Mouse (Mus musculus): ENCODE data around the gene Opn4. TPM values are rescaled to one million over a fixed set of nuclear protein-coding genes. Genes with fewer than 3 reads are reported as not detected.
A peak's percentile ranks its signal among the peaks of the same experiment; 100 is the strongest.

Opn4 gene
- polyA plus RNA-seq, 1 experiment from 2014 or later, result 4.3 TPM

DNA sequence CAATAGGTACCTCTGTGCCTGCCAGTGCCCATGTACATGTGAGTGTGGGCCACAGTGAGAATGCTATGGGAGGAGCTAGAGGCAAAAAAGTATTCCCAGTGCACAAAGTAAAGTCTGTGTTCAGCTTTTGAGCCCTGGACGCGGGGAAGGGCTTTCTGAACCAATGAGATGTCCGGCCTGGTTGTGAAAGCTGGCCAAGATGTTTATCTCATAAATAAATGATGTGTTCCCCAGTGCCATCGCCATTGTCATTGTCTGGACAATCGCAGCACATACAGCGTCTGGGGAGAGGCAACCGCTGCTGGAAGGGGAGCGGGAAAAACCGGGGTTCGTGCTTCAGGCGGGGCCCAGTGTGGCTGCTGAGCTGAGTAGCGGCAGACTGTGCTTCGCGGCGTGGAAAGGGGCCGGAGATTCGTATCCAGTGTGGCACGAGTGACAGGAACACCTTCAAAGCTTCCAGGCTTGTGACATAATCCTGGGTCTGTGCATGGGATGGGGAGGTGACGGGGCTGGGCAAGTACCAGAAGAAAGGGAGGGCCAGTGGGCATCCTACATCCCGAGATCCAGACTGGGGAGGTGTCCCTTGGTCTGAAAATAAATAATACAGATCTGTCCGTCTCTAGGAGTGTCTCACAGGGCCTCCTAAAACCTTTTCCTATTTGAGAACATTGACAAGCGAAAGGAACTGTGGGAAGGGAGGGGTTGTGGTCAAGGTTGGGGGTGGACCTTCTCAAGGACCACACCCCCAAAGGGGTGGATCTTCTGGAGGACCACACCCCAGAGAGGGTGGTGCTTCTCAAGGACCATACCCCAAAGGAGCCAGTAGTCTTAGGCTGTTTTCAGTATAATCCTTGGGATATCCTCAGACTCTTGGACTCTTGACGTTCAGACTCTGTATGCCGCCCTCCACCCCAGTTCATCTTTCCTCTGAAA is 8.9 kb downstream of the Opn4 start:
- Histone ChIP-seq H3K9ac (no peak overlapping the region), H3K4me2 (peak overlapping the region; percentile 44), H3K4me1 (replicated peaks) (peaks cover 73% of the 10 kb centered on the region), H3K9me3 (replicated peaks) (no peaks in the 10 kb centered on the region), H3K4me3 (no peak overlapping the region), H3K27me3 (replicated peaks) (no peaks in the 10 kb centered on the region), H3K36me3 (peaks cover 1% of the 10 kb centered on the region; the same call in 1 of the 2 replicates), H3K27ac (ENCODE audit: poor library complexity, severe bottlenecking) (peak overlapping the region; percentile 95)
- ATAC-seq (ENCODE audit: insufficient number of reproducible peaks, low FRiP score), result no peak
- WGBS, result 56% methylated on average over 24 of the region's 24 CpGs

DNA sequence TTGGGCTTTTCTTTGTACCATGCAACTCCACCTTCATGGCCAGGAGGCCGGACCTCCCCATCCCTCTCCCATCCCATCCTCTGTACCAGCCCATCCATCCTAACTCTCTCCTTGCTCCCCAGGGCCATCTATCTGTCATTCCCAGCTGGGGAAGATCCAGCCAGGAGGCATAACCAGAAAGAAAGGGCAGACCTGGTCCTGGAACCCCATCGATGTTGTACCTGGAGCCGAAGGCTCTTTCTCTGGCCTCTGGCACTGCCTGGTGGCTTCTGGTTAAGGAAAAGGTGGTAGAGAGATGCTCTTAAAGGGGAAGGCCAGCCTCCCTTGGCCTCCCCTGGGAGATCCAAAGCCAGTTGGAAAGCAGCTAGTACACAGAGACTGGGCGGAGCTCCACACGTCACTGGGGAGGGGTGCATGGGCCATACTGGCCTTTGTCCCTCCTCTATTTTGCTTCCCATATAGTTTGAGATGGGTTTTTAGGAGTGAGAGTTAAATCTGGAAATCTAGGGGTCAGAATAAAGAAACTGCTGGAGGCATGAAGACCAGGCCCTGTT is 9.8 kb downstream of the Opn4 start:
- Histone ChIP-seq H3K4me2 (no peak overlapping the region), H3K4me1 (replicated peaks) (peaks cover 74% of the 10 kb centered on the region), H3K4me3 (no peak overlapping the region), H3K36me3 (peaks cover 7% of the 10 kb centered on the region; the same call in 1 of the 2 replicates), H3K27me3 (replicated peaks) (no peaks in the 10 kb centered on the region), H3K27ac (ENCODE audit: poor library complexity, severe bottlenecking) (peak overlapping the region; percentile 95), H3K9me3 (replicated peaks) (no peaks in the 10 kb centered on the region), H3K9ac (no peak overlapping the region; the same call in 1 of the 2 replicates)
- WGBS, result 82% methylated on average over 5 of the region's 5 CpGs
- ATAC-seq (ENCODE audit: insufficient number of reproducible peaks, low FRiP score), result no peak

- Histone ChIP-seq H3K9me3 (replicated peaks) (no peaks in the 10 kb centered on the region), H3K4me3 (no peak overlapping the region), H3K9ac (no peak overlapping the region), H3K27ac (ENCODE audit: poor library complexity, severe bottlenecking) (peak overlapping the region; percentile 95), H3K27me3 (replicated peaks) (no peaks in the 10 kb centered on the region), H3K4me2 (peak overlapping the region; percentile 70; the same call in 1 of the 2 replicates), H3K36me3 (peaks cover 10% of the 10 kb centered on the region), H3K4me1 (replicated peaks) (peaks cover 74% of the 10 kb centered on the region)
- WGBS, result 83% methylated on average over 8 of the region's 8 CpGs
- ATAC-seq (ENCODE audit: insufficient number of reproducible peaks, low FRiP score), result no peak
These were observed 10.7 kb downstream of the Opn4 start for GRCm38 (mm10) chr14:34589185-34589713.

DNA sequence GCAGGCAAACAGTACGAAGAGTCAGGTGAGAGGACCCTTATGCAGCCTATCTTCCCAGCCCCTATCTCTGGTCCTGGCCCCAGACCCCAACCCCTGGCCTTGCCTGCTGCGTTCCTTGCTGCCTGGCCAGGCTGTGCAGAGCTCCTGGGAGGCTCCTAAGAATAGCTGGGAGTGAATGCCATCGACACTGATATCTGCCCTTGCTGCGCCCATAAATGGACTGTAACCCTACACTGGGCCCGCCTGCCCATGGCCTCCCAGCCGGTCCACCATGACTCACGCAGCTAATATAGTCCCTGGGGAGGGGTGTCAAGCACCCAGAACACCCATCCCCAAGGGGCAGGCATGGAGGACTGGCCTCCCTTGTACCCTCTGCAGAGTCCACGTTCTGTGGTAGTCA is 11.4 kb downstream of the Opn4 start, which contains the start of gene Ldb3:
TSS of gene Ldb3 (minus strand) at position 185 of the 400 bp plus-strand sequence.
- WGBS, result 28% methylated on average over 8 of the region's 8 CpGs
- peak; percentile 71 for ATAC-seq (ENCODE audit: insufficient number of reproducible peaks, low FRiP score)
- H3K4me2 ChIP-seq, result peak within 1 kb of the TSS; percentile 70
- peak within 1 kb of the TSS; percentile 93 for H3K9ac ChIP-seq
- H3K27me3 ChIP-seq (replicated peaks), result no peaks in the 10 kb centered on the region
- H3K36me3 ChIP-seq, result peaks cover 18% of the 10 kb centered on the region
- H3K4me3 ChIP-seq, result peak within 1 kb of the TSS; percentile 59
- H3K27ac ChIP-seq (ENCODE audit: poor library complexity, severe bottlenecking), result peak within 1 kb of the TSS; percentile 95
- H3K9me3 ChIP-seq (replicated peaks), result no peaks in the 10 kb centered on the region
- peaks cover 75% of the 10 kb centered on the region for H3K4me1 ChIP-seq (replicated peaks)

DNA sequence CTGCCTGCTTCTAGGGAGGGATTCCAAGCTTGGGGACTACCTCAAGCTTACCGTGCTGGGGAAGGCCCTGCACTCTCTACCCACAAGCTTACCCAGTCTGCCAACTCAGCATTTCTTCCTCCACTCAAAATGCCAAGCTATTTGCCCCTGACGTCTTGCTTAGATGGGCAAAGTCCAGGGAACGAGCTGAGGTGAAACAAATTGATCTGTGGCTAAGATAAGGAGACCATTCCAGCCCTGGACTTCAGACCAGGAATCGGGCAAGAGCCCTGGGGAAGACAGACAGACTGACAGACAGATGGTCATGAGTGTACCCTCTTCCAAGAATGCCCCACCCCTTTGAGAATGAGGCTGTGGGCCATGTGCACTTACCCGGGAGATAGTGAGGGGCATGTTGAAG is 11.9 kb downstream of the Opn4 start:
- H3K9ac ChIP-seq, result peak overlapping the region; percentile 93
- H3K4me1 ChIP-seq (replicated peaks), result peaks cover 73% of the 10 kb centered on the region
- no peaks in the 10 kb centered on the region for H3K9me3 ChIP-seq (replicated peaks)
- 30% methylated on average over 5 of the region's 5 CpGs for WGBS
- peak overlapping the region; percentile 59 for H3K4me3 ChIP-seq
- peak overlapping the region; percentile 95 for H3K27ac ChIP-seq (ENCODE audit: poor library complexity, severe bottlenecking)
- H3K4me2 ChIP-seq, result peak overlapping the region; percentile 70
- no peaks in the 10 kb centered on the region for H3K27me3 ChIP-seq (replicated peaks)
- H3K36me3 ChIP-seq, result peaks cover 19% of the 10 kb centered on the region
- ATAC-seq (ENCODE audit: insufficient number of reproducible peaks, low FRiP score), result no peak

DNA sequence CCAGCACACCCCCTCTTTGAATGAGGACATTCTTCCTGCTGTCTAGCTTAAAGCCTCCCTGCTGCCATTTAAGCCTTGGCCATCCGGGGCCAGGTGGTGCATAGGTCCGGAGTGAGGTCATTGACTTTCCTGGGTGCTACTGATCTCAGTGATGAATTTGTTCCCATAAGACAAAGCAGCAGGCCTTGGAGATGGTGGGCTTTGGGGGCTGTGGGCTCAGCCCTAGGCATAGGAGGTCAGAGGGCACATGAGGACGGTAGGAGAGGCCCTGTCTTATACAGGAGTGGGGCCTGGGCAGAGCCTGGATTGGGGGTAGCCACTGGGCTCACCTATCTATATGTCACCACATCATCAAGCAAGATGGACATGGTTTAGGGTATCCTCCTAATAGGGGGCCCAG is 13.1 kb downstream of the Opn4 start:
- H3K27me3 ChIP-seq (replicated peaks), result no peaks in the 10 kb centered on the region
- H3K4me3 ChIP-seq, result peak overlapping the region; percentile 59
- no peak for ATAC-seq (ENCODE audit: insufficient number of reproducible peaks, low FRiP score)
- peak overlapping the region; percentile 93 for H3K9ac ChIP-seq
- whole genome bisulfite sequencing, result 32% methylated on average over 3 of the region's 3 CpGs
- H3K36me3 ChIP-seq, result peaks cover 22% of the 10 kb centered on the region
- H3K4me2 ChIP-seq, result peak overlapping the region; percentile 70
- peak overlapping the region; percentile 95 for H3K27ac ChIP-seq (ENCODE audit: poor library complexity, severe bottlenecking)
- H3K9me3 ChIP-seq (replicated peaks), result no peaks in the 10 kb centered on the region
- peaks cover 73% of the 10 kb centered on the region for H3K4me1 ChIP-seq (replicated peaks)

DNA sequence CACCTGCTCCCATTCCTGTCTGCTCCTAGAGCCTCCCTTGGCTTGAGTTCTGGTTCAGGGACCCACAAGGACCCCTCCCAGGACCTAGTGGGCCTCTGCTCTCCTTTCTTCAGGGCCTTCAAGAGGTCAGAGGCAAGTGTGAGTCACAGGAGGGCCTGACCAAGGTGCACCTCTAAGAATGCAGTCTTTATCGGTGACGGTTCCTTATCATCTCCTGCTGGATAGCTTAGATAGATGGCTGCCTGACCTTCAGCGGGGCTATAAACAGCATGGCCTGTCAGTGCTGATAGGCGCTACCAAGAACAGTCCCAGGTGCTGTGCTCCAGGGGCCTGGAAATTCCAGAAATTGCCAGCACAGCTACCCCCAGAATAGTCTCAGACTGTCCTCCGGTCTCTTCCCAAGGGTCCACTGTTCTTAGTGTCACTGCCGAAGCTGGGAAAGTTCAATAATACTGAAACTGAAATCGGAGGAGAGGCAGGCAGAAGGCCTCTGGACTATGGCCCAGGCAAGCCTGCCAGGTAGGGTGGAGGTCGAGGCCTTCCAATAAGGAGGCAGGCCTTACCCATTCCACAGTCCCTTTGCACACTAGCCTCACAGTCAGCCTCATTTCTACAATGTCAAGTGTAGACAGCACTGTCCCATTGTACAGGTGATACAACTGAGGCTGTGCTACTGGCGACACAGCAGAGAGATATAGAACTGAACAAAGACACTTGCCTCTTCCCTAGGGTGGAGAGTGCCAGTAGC is 14.4 kb downstream of the Opn4 start:
- H3K9ac ChIP-seq, result peak overlapping the region; percentile 93
- H3K4me3 ChIP-seq, result peak overlapping the region; percentile 59
- peak overlapping the region; percentile 70 for H3K4me2 ChIP-seq
- no peak for ATAC-seq (ENCODE audit: insufficient number of reproducible peaks, low FRiP score)
- peaks cover 34% of the 10 kb centered on the region for H3K36me3 ChIP-seq
- H3K4me1 ChIP-seq (replicated peaks), result peaks cover 72% of the 10 kb centered on the region
- WGBS, result 31% methylated on average over 9 of the region's 9 CpGs
- peak overlapping the region; percentile 95 for H3K27ac ChIP-seq (ENCODE audit: poor library complexity, severe bottlenecking)
- no peaks in the 10 kb centered on the region for H3K9me3 ChIP-seq (replicated peaks)
- no peaks in the 10 kb centered on the region for H3K27me3 ChIP-seq (replicated peaks)

GRCm38 (mm10) chr14:34582740-34583427 is 17.1 kb downstream of the Opn4 start:
- Histone ChIP-seq H3K36me3 (peaks cover 50% of the 10 kb centered on the region), H3K27me3 (replicated peaks) (no peaks in the 10 kb centered on the region), H3K4me2 (peak overlapping the region; percentile 38), H3K4me1 (replicated peaks) (peaks cover 68% of the 10 kb centered on the region), H3K27ac (ENCODE audit: poor library complexity, severe bottlenecking) (peak overlapping the region; percentile 95), H3K9ac (peak overlapping the region; percentile 34; the same call in 1 of the 2 replicates), H3K4me3 (no peak overlapping the region), H3K9me3 (replicated peaks) (no peaks in the 10 kb centered on the region)
- WGBS, result 38% methylated on average over 3 of the region's 3 CpGs
- ATAC-seq (ENCODE audit: insufficient number of reproducible peaks, low FRiP score), result no peak

DNA sequence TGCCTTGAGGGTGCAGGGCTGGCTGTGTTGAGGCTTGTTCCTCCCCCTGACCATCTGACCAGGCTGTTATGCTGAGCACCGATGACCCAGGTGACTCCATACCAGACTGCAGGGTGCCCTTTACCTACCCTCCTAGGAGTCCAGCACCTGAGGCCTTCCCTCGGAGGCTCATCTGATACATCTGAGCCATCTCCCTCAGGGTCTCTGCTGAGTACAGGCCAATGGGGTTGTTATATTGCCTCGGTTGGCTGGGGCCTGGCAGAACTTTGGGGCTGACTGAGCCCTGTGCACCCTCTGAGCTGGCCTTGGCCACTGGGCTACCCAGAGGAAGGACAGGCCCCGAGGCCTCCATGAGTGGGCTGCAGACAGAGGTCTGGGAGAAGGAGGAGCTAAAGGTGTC is 23.1 kb downstream of the Opn4 start:
- peaks cover 63% of the 10 kb centered on the region for H3K36me3 ChIP-seq
- peak overlapping the region; percentile 93 for H3K27ac ChIP-seq (ENCODE audit: poor library complexity, severe bottlenecking)
- no peaks in the 10 kb centered on the region for H3K27me3 ChIP-seq (replicated peaks)
- peaks cover 77% of the 10 kb centered on the region for H3K4me1 ChIP-seq (replicated peaks)
- 78% methylated on average over 4 of the region's 4 CpGs for WGBS
- no peaks in the 10 kb centered on the region for H3K9me3 ChIP-seq (replicated peaks)
- no peak for ATAC-seq (ENCODE audit: insufficient number of reproducible peaks, low FRiP score)
- no peak overlapping the region for H3K9ac ChIP-seq
- no peak overlapping the region for H3K4me3 ChIP-seq
- H3K4me2 ChIP-seq, result no peak overlapping the region

DNA sequence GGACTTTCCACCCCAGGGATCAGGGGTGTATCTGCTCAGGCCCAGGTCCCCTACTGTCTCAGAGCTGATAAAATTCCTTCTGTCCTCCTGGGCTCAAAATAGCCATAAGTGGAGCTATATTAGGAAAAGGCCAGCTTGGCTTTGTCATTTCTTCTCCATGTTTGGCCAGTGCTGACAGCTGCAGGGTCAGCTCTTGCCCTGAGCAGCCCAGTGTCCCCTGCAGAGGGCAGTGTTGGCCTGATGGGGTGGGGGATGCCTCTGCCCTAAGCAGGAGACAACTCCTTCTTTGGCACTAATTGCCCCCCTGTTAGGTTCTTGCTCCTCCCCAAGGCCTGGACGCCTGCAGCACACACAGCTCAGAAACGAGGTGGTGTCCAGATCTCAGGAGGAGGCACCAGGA is 25.9 kb downstream of the Opn4 start:
- peaks cover 78% of the 10 kb centered on the region for H3K4me1 ChIP-seq (replicated peaks)
- WGBS, result 15% methylated on average over 2 of the region's 2 CpGs
- peak overlapping the region; percentile 43; the same call in 1 of the 2 replicates for H3K9ac ChIP-seq
- peaks cover 46% of the 10 kb centered on the region for H3K36me3 ChIP-seq
- peak; percentile 65 for ATAC-seq (ENCODE audit: insufficient number of reproducible peaks, low FRiP score)
- no peaks in the 10 kb centered on the region for H3K9me3 ChIP-seq (replicated peaks)
- H3K27me3 ChIP-seq (replicated peaks), result no peaks in the 10 kb centered on the region
- no peak overlapping the region for H3K4me3 ChIP-seq
- no peak overlapping the region for H3K4me2 ChIP-seq
- H3K27ac ChIP-seq (ENCODE audit: poor library complexity, severe bottlenecking), result peak overlapping the region; percentile 93

Measured in heart, embryonic 12.5 days (tissue).